ENCODE assay signal across 8 mouse cellular contexts in genomic region chr3:107101787-107102651, GRCm38 (mm10). TPM values are rescaled to one million over a fixed set of nuclear protein-coding genes. Genes with fewer than 3 reads are reported as not detected.
DNase-seq lines count a peak whose midpoint lies in the region; ATAC-seq and TF ChIP-seq lines count a peak whose summit lies in the region.

No protein-coding gene starts in this region.

- H3K27me3 ChIP-seq in intestine, embryonic 16.5 days (replicated peaks; ENCODE audit: control insufficient read depth, insufficient read depth, low read length): peaks cover 48% of the 10 kb centered on the region
- H3K27me3 ChIP-seq in liver, embryonic 15.5 days: peaks cover 59% of the 10 kb centered on the region

- DNase-seq in lung, adult 2 months: no peak
- no peak for DNase-seq in lung, adult 18-20 months
- DNase-seq in cerebellum, postnatal 4 days (ENCODE audit: low spot score in 2 of 2): peak; percentile 41 to 50
- DNase-seq in gastrocnemius, postnatal 10 days: peak; percentile 56
- DNase-seq in retina, embryonic 14.5 days (ENCODE audit: low spot score): peak; percentile 69
- no peak for DNase-seq in urinary bladder, postnatal 14 days (ENCODE audit: low spot score)

- no peak for TF ChIP-seq POLR2A in lung, adult 2 months (IDR thresholded peaks at IDR 0.05; ENCODE audit: borderline replicate concordance, extremely low read depth, low read depth, low read length)

- no peaks in the 10 kb centered on the region for H3K36me3 ChIP-seq in intestine, embryonic 16.5 days (ENCODE audit: control insufficient read depth, insufficient read depth, low read length)
- no peaks in the 10 kb centered on the region for H3K36me3 ChIP-seq in liver, embryonic 15.5 days (replicated peaks)

- H3K4me1 ChIP-seq in lung, adult 2 months (ENCODE audit: control insufficient read depth, insufficient read depth, low read length): no peaks in the 10 kb centered on the region
- peaks cover 9% of the 10 kb centered on the region; the same call in 1 of the 2 replicates for H3K4me1 ChIP-seq in intestine, embryonic 16.5 days (ENCODE audit: control insufficient read depth, insufficient read depth, low read length)
- H3K4me1 ChIP-seq in liver, embryonic 15.5 days (replicated peaks): no peaks in the 10 kb centered on the region

- ATAC-seq in intestine, embryonic 16.5 days: peak; percentile 65
- no peak for ATAC-seq in liver, embryonic 15.5 days (ENCODE audit: insufficient read depth)

- 1% methylated on average over 53 of the region's 53 CpGs for WGBS in lung, adult 2 months
- 1% methylated on average over 53 of the region's 53 CpGs for WGBS in intestine, embryonic 16.5 days
- 2% methylated on average over 53 of the region's 53 CpGs for WGBS in liver, embryonic 15.5 days (ENCODE audit: insufficient replicate concordance)

- H3K27ac ChIP-seq in intestine, embryonic 16.5 days (ENCODE audit: low read length): no peak overlapping the region
- H3K27ac ChIP-seq in liver, embryonic 15.5 days (replicated peaks): no peak overlapping the region

- H3K9ac ChIP-seq in intestine, embryonic 16.5 days (ENCODE audit: low read depth, low read length): peak overlapping the region; percentile 55
- H3K9ac ChIP-seq in liver, embryonic 15.5 days: no peak overlapping the region

- H3K4me3 ChIP-seq in lung, adult 2 months (replicated peaks; ENCODE audit: extremely low read depth, low read depth, low read length): peak overlapping the region; percentile 58
- H3K4me3 ChIP-seq in intestine, embryonic 16.5 days (ENCODE audit: low read length): peak overlapping the region; percentile 49
- peak overlapping the region; percentile 23 for H3K4me3 ChIP-seq in liver, embryonic 15.5 days (replicated peaks)

- H3K9me3 ChIP-seq in intestine, embryonic 16.5 days (ENCODE audit: control insufficient read depth, low read length): no peaks in the 10 kb centered on the region
- no peaks in the 10 kb centered on the region for H3K9me3 ChIP-seq in liver, embryonic 15.5 days (replicated peaks)

- TF ChIP-seq CTCF in lung, adult 2 months (IDR thresholded peaks at IDR 0.05; ENCODE audit: insufficient read depth, low read length): no peak

- H3K4me2 ChIP-seq in intestine, embryonic 16.5 days (ENCODE audit: low read depth, low read length): peak overlapping the region; percentile 85
- H3K4me2 ChIP-seq in liver, embryonic 15.5 days: peak overlapping the region; percentile 41

RNA-seq across cellular contexts. Expression of gene Kcna2, which starts 1.1 kb away (rescaled TPM):
- polyA plus RNA-seq in lung, adult 2 months (2012; rRNA removed): 2.1 and 3.3 TPM in 2 replicates
- total RNA-seq in gastrocnemius, postnatal 10 days (2021): 1 to 10 TPM; 2.9 to 5.0 TPM
- polyA plus RNA-seq in intestine, embryonic 16.5 days (2015; fragmentation: Nextera tagmentation; extraction: Ambion mirVana): 0.04 and 0.06 TPM in 2 replicates
- 0.09 TPM in 2 replicates for polyA plus RNA-seq in liver, embryonic 15.5 days (2015; fragmentation: Nextera tagmentation; extraction: Ambion mirVana)

Comparison
In these comparisons a context has a peak if more than half of its experiments do, and no peak if none do; other contexts are left out.
1. DNase-seq: peak in cerebellum, postnatal 4 days (2 of 2), gastrocnemius, postnatal 10 days (single experiment) and retina, embryonic 14.5 days (single experiment); none in lung, adult 2 months (single experiment), lung, adult 18-20 months (0 of 2) and urinary bladder, postnatal 14 days (single experiment).
2. Peak in every context shown above with its lines, with median percentiles within 50 percentile points of each other: H3K4me3 ChIP-seq.